Mouse (Mus musculus): ENCODE measurements around the gene Dnajc12.

DNA sequence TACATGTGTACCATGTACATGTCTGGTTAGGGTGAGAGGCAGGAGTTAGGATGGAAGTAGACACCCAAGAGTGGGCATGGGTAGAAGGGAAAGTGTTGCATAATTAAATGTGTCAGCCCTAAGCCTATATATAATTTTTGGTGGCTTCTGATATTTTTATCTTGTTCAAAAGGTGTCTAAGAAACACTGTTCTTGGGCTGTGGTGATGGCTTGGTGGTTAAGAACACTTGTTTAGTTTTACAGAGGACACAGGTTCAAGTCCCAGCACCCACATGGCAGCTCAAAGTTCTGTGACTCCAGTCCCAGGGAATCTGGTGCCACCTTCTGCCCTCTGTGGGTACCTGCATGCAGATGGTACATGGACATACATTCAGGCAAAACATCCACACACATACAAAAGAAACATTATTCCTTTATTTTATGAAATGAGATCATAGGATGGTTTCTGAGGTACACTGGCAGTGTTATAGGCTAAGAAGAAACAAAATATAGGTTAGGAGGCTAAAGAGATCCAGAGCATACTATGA is 56.6 kb downstream of the Dnajc12 start:
- TF ChIP-seq CTCF (IDR thresholded peaks at IDR 0.05; ENCODE audit: low read depth, low read length) = no peak
- no peak for TF ChIP-seq POLR2A (IDR thresholded peaks at IDR 0.05; ENCODE audit: borderline replicate concordance, low read depth, low read length)

All from bone marrow macrophage, adult 2 months (primary cell).